Mouse (Mus musculus) kidney, adult 2 months (tissue): ENCODE measurements at regions not wholly inside any gene's neighbourhood (a gene's known extent, or its start where the extent isn't known, plus 50 kb on each side); places are given as distances from the start of the nearest gene placed in this dataset.

Experiments used
- CTCF ChIP-seq: fragments of 200-500 bp; conservative IDR thresholded peaks from 2 replicates; pipeline ENCODE4 v1.5.1; 2011; ENCODE audit warnings: low read depth, mild to moderate bottlenecking, control low read depth, low read length, moderate library complexity, mixed read lengths; ENCODE audit not compliant: insufficient read depth, insufficient read length
- POLR2A ChIP-seq: fragments of 200-500 bp; IDR thresholded peaks from one replicate; pipeline ENCODE4 v1.6.1; 2011; ENCODE audit warnings: low read depth, low read length, control low read depth

DNA sequence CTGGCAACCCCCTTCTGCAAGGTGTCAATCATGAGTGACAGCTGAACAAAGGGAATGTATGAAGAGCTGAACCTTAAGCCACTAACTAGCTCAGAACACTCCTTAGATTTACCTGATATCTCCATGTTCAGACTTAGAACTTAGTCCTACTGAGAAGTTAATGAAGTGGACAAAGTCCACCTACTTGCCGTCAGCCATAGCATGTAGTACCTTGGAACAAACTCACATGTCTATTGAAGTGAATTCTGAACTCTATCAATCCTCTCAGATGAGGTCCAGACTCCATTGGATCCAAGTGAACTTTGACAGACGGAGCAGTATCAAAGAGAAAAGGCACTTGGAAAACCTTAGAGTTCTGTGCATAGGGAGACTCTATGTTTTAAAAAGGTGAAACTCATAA lies 521.8 kb downstream of the Trib2 start:
- TF ChIP-seq CTCF (no peak), POLR2A (no peak)
